Mouse (Mus musculus) adrenal gland, postnatal 14 days (tissue): ENCODE data around the gene Opcml. TPM values are rescaled to one million over a fixed set of nuclear protein-coding genes. Genes with fewer than 3 reads are reported as not detected.

Source experiments
- DNase-seq: peaks from one replicate; pipeline ENCODE4 v3.0.0; 2021; ENCODE audit warnings: mixed read lengths
- total RNA-seq: library from RNA; stranded (reverse); gene quantifications from 2 replicates; pipeline ENCODE4 v1.2.3, GENCODE M21; 2021

Opcml gene
- total RNA-seq, 1 experiment from 2014 or later = 1.4 TPM

DNA sequence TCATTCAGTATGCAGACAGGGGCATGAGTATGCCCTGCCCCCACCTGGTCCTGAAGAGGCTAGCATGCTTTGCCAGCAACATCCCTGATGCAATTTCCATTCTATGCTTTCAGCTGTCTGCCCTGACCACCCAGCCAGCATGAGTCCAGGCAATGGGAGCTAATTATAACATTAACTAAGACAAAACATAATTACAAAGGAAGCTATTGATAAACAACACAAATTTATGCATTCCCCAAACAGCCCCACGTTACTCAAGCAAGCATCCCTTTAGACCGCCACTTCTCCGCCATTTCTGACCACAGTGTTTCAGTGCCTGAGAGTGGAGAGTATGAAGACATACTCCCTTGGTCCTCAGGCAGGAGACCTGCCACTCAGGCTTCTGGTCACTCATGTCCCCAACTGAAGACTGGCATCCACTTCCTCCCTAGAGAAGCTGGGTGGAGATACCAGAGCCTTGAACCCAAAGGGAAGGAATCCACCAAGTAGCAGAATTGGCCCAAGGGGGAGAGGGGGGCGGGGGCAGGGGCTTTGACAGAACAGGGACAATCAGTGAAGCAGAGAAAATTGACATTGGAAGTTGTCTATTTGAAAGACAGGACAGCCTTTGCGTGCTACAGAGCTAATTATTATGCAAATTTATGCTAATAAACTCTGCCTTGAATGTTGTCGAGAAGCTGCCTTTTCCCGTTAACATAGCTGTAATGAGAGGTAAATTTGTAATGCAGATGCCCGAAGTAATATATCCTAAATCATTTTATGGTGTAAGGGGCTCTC, 464.7 kb downstream of the Opcml start:
- DNase-seq = no peak

DNA sequence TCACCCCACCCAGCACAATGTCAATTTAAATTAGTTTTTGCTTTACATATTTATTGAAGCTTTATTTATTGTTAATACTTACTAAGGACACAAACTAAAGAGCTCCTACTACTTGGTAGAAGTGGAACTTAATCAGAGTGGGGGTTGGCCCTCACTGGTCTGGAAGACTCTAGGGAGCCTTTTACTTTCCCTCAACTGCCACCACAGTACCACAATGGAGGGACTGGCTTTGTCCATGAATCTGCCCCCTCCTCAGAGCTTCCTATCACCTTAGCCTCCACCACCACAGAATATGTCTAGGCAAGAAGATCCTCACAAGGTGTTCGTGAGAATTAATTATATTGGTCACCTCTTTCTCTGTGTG, 465.3 kb downstream of the Opcml start:
- no peak for DNase-seq

DNA sequence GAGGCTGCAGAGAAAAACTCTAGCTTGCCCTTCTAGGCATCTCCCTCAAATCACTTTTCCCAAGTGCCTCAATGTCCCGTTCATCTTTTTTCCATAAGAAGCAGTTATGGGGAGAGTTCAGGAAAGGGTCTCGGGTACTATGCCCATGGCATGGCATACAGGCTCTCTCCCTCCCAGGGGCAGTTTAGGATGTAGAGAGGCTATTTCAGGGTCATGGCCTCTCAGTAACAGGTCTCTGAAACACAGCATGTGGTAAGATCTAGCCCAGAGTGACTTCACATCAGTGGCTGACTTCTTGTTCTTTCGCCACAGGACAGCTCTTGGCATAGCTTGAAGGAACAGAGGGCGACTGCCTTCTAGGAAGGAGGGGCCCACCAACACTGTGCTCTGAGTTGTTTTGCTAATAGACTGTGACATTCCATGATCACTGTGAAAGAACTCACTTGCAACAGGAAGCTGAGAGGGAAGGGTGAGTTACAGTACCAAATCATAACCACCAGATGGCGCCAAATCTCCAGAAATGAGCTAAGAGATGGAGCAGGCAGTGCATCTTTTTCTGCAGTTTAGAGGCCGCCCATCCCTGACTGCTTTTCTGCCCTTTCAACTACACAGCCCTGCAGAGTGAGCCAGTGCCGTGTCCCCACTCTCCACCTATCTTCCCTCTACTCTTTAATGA, 470.6 kb downstream of the Opcml start:
- DNase-seq = peak; percentile 84

DNA sequence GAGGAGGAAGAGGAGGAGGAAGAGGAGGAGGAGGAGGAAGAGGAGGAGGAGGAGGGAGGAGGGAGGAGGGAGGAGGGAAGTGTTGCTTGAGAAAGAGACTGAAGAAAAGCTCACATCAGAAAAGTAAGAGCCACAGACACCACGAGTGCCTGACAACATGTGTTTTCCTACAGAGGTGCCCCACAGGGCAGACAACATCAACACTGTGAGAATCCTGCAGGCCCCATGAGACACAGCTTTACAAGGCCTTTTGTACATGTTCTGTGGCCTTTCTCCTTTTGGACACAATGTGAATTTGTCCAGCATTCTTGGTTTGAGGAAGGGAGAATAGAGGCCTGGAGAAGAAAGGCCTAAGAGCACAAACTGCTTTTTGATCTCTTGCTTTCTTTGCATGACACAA, 471.4 kb downstream of the Opcml start:
- no peak for DNase-seq

DNA sequence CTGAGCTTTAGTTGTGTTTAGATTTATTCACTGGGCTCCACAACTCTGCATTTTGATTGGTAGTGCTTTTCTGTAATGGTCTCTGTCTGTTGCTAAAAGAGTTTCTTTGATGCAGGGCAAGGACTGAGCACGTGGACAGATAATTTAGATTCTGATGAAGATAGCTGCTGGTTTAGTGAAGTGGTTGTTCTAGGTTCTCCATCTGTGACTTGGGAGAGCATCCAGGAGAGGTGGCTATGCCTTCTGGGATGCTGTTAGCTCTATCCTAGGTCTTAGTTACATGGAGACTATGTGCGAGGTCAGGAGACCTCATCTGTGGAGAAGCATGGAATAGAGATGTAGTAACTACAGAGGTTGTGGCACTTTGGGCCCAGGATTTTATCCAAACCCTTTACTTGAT, 472.3 kb downstream of the Opcml start:
- DNase-seq = no peak

DNA sequence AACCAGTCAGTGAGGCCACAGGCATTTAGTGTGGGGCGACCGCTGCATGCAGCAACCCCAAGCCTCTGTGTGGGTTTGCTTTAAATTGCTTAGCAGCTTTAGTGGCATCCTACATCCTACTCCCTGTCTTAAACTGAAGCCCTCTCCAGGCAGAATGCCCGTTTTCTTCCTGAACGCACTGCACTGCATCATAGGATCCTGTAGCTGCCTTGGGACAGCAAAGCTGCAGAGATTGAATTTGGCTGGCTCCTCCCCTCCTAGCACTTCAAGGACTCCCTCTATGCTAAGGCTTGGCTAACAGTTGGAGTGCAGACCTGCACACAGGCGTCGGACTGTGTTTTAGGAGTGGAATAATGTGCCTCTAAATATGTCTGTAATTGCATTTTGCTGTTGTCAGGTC, 474.2 kb downstream of the Opcml start:
- peak; percentile 6 for DNase-seq

DNA sequence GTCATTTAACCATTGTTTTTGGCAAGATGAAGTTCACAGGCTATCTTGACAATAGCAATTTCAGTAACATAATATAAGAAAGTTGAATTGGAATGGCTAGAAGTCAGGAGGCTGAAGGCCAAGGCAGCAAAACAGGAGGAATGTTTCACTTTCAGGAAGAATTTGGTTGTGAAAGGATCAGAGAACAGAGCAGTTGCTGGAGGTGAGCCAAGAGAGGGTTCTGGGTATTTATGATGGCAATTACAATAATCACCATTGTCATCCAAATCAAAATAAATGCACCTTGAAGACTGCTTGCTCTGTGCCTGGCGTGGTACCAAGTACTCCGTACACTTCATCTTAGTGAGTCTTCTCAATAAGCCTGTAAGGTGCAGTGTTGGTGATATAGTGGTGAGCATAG, 483.2 kb downstream of the Opcml start:
- DNase-seq = no peak

DNA sequence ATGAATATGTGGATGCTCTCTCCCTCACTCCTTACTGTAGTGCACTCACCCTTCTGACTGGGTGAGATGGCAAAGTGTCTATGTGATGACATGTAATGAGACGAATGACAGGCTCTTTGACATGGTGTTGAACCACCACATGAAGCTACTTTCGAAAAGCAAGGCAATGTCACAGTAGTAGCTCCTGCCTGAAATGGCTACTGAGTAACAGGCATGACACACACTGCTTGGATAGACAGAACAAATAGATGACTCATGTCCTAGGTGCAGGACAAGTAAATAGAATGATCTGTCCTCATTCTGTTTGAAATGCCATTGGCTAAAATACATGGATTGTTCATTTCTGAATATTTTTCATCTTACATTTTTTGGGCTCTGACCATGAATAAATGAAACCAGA, 488.0 kb downstream of the Opcml start:
- DNase-seq = no peak

DNA sequence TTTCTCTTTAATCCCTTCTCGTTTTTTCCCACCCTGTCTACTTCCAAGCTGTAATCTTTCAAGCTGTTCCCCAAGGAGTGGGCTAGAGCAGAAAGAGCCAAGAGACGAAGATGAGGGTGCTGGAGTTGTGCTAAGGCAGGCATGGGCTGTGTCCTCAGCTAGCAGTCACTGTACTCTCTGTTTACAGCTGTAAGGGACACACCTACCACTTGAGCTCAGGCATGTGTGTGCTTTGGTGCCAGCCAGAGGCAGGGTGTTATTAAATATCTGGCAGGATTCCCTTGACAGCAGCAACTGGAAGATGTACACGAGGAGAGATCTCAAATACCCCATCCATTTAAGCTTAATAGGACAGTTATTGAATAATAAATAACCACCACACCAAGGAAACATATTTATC, 490.4 kb downstream of the Opcml start:
- no peak for DNase-seq

DNA sequence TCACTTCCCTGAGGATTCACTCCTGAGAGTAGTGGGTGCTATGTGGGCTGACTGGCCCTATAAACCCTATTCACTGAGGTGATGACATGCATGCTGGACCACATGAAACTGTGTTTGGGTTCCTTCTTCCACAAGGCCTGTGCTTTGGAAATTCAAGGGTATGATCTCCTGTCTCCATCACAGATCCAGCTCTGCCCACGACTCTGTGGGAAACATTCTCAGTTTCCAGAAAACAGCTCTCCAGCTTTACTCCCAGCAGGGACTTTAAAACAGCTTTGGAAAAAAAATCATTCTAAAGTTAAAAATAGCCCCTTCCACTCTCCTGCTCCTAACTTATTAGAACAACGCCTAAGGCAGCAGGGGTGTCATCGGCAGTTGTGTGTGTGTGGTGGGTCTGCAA, 491.0 kb downstream of the Opcml start:
- no peak for DNase-seq

DNA sequence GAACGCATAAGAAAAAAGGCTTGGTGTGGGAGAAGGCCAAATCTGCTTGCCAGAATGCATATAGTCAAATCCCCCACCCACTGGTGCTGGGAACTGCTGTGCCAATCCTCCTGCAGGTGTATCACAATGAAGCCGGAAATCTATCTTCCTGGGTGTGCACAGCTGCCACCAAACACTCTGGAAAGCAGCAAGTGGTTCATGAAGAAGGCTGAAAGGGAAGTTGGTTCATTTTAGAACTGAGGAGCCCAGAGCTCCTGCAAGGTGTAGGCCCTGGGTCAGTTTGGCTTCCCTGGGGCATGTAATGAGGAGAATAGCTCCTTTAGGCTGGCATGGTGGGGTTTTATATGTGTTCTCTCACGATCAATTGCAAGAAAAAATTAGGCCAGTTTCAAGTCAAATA, 494.4 kb downstream of the Opcml start:
- no peak for DNase-seq

DNA sequence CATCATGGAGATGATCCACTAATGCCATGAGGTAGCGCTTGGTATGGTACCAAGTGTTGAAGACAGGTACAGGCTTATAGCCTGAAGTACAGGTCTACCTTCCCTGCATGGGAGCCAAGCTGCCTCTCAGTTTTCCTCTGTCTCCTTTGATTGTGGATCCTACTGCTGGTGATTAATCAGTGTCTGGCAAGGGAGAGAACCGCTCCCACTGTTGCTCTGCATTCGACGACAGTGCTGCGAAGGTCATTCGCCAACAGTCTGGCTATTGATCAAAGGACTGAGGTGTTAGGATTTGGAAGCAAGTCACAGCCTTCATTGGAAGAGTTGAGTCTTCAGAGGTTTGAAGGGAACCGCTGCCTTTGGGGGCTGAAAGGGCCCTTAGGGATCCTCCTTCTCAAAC, 495.8 kb downstream of the Opcml start:
- DNase-seq = peak; percentile 35

DNA sequence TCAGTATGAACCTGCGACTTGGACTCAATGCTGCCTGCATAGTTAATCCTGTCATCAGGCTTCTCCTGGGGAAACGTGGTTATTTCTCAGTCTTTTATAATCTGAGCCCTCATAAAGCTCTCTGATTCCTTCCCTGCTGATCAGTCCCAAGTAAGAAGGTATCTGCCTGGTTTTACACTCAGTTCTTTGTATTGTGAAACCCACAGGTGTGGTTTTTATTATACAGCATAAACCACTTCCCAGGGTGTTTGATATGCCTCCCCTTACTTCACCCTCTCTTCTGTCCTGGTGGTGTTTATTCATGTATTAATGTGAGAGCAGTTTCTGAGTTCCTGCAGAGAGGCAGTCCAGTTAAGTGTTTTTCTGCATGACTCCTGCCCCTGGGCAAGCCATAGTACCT, 496.9 kb downstream of the Opcml start:
- no peak for DNase-seq

DNA sequence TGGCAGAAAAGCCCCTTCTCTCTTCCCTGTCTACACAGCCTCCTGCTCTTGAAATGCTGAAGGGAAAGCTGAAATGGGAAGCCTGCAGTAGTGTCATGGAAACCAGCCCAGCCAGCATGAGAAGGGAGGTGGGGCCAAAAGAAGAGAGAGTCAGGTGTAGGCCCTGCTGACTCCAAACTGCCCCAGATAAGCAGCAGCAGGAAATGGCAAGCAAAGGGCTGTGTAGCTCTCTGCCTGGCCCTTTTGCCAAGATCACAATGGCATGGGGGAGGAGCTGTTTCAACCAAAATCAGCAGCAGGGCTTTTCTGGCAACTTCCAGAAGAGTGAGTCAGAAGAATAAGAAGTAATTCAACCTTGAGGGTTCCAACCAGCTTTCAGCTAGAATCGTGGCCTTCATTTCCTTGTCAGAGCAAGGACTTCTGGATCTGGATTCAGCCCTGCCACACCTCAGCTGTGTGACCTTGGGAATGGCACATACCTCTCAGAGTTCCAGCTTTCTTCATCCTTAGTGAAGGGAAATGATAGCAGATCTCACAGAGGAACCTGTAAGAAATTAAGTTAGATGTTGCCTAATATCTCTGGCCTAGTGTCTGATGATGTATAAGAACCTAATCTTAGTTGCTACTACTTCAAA, 499.2 kb downstream of the Opcml start:
- DNase-seq = peak; percentile 63

DNA sequence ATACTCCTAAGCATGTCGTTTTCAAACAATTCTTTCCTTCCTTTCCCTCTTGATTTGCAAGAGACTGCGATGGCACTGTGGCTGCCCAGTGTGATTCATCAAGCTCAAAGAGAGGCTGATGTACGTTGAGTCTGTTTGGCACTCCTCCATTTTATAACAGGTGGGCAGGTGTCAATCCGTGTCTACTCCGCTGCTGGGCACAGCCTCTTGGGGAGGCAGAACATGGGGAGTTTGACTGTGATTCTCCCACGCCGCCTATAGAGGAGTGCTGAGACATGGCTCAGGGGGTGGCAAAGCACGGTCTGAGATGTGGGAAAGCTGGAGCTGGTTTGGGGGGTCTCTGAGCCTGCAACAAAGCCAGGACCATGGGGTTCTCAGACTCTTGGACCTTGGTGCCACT, 513.1 kb downstream of the Opcml start:
- DNase-seq = no peak

DNA sequence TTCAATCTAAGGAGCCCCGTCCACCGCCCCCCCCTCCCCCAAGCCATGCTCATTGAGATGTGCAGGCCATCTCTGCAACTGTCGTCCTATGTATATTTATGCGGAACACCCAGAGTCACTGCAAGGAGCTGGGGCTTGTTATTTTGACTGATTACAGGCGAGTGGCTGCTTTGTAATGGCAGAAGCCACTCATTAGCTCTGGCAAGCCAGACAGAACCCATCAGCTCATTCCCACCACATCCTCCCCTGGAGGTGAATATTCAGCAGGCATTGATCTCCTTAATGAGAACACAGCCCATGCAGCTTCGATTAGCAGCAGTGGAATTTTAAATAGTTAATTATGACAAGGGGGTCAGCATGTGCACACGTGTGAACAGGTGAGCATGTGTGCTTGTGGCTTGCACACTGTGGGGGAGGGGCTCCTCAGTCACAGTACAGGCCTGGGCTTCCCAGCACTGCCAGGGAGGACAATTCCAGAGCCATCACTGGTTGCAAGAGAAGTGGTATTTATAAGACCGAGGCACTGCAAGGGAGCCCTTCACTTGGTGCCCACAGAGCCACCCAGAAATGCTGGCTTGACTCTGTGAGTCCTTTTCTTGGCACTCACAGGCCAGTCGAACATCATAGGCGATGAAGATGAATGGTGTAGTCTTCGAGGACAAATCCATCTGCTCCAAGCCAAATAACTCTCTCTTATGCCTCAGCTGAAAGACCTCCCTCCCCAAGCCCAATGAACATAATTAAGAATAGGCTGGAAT, 516.0 kb downstream of the Opcml start:
- peak; percentile 9 for DNase-seq

DNA sequence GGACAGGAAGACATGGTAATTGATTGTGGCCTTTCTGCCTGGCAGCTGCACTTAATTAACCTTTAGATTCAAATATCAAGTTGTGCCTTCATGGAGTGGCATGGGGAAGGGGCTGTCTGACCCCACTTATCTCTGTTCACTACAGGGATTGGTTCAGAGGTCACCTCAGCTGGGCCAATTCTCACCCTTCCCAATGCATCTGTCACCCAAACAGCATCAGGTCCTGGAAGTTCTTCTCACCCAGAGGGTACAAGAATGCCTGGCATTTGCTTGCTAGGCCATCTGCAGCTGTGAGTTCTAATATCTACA, 516.5 kb downstream of the Opcml start:
- no peak for DNase-seq

DNA sequence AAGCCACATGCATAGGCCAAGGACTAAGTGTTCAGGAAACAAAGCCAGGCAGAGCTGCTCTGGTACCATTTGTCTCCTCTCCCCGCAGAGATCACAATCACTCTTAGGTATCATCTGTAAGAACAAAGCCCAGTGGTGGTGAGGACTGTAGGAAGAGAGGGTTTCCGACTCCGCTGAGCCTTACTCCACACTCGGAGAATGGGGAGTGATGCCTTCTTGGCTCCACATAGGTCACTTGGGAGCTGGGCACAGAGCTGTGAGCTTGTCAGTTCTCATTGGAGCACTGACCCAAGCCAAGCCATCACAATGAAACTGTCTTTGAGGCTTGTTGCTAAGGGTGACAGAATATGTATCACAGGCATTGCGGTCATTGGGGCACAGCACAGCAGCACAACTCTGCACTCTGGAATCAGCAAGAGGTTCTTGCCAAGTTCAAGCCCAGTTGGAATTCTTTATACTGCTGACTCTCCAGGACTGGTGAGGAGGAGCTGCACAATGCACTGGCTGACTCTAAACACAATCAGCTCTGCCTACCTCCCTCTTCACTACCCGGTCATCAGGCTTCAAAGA, 517.0 kb downstream of the Opcml start:
- no peak for DNase-seq

DNA sequence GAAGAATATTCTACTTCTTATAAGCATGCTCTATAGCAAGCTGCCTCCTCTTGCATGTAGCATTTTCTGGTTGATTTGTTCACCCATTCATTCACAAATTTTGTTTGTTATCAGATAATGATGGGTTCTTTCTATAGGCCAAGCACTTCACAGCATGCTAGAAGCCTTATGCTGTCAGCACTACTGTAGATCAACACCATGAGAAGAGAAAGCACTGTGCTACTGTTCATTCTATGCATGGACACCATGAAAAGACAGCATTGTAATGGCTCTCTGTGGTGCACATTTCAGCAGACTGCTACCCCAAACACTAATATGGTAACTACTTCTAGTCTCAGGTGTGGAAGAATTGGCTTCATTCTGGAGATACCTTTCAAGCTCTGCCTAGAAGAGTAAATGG, 527.3 kb downstream of the Opcml start:
- no peak for DNase-seq

DNA sequence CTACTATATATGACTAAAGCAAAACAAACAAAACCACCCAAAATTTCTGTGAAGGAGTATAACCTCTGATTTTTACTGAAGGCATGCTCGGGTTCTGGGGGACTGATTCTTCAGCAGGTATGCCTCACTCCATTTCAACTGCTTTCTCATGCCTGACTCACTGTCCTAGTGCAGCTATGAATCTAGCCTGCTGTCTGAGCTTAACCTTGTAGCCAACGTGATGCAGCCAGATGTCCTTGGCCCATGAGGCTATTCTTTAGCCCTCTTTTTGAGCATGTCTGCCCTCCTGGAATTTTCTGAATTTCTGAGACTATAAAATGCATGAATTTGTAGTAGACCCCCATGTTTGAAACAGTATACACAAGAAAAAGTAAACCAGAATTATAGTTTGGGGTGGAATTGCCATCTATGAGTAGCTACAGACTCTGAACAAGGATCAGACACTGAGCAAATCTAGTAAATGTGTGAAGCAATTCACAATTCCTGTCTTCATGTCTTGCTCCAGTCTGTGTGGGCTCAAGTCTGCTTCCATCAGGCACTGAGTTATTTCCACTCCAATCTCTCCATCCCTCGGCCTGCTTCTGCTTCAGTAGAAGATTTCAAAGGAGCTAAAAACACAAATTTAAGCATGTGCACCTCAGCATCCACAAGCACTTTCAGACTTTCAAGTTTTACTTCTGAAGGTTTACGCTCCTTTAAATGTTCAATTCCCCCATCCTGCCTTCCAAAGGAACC, 528.6 kb downstream of the Opcml start:
- peak; percentile 56 for DNase-seq

DNA sequence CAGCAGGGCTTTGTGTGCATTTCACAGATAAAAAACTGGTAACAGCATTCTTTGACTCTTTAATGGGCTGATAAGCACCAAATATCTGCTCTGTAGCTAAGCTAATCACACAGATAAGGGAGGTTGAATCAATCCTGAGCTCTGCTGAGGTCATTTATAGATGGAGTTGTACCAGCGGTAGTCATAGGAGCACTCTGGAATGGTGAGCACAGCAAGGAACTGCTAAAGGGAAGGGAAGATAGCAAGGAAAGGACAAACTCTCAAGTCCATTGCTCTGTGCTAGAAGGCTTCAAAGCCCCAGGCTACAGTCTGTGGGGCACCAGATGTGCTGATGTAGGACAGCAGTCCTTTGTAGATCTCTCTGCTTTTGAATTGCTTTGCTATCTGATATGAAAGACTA, 529.2 kb downstream of the Opcml start:
- no peak for DNase-seq

DNA sequence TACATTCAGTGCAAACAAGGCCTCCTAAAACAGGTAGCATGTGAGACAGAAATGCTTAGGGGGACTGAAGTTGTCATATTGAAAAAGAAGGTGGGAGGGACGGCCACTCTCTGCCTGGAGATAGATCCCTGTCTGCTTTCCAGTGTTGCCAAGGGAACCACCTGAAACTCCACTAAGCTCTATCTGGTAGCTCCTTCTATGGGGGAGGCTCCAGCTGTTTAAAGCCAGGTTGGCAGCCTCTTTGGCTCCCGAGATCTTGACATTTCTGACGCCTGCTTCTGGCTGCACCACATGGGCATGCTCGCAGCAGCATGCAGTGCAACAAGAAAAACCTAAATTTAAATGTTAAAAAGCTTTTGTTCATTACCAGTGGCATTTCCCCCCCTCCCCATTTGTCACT, 537.4 kb downstream of the Opcml start:
- DNase-seq = no peak
